Mouse (Mus musculus): ENCODE data around the gene Nup133.

DNA sequence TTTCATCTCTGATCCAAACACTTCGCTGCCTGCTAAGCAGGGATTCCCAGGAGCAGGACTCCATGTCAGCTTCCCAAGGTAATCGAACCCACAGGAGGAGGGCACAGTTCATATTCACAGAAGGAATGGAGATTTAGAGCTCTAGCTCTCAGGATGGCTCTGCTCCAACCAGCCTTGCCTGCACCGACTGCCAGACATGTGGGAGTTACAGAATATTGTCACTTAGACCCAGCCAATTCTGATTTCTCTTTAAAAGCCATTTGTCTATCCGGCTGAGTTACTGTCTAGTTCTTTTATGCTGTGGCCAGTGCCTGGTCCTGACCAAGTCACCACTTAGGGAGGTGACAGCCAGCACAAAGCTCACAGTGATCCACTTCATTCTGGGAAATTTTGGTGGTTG, 32.6 kb upstream of the Nup133 start:
- TF ChIP-seq CTCF (conservative IDR thresholded peaks at IDR 0.05; ENCODE audit: insufficient read depth, insufficient read length, low read depth, low read length) (no peak), POLR2A (IDR thresholded peaks at IDR 0.05; ENCODE audit: low read depth, low read length) (no peak)
